Mouse (Mus musculus): ENCODE results near the gene Rgs10.

Rgs10 gene

DNA sequence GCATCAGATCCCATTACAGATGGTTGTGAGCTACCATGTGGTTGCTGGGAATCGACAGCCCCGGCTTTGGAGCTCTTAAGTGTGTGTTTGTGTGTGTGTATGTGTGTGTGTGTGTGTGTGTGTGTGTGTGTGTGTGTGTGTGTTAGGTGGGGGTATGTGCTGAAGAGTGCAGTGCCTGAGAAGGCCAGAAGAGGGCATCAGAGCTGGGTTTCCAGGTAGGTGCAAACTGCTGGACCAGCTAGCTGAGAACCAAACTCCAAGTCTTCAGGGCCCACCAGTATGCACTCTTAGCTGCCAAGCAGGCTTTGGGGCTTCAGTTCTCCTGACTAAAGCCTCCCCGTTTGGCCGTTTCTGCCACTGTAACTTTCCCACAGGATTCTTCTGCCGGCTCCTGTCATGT, 10.3 kb downstream of the Rgs10 start:
- no peak for DNase-seq

GRCm38 (mm10) chr7:128403988-128404387, 14.6 kb downstream of the Rgs10 start:
- DNase-seq: no peak

GRCm38 (mm10) chr7:128403586-128403985, 15.0 kb downstream of the Rgs10 start:
- DNase-seq: no peak

GRCm38 (mm10) chr7:128403128-128403527, 15.4 kb downstream of the Rgs10 start:
- no peak for DNase-seq

- DNase-seq: no peak
These were observed 16.0 kb downstream of the Rgs10 start for GRCm38 (mm10) chr7:128402577-128402976.

GRCm38 (mm10) chr7:128398664-128399063, 19.9 kb downstream of the Rgs10 start:
- DNase-seq: no peak

DNA sequence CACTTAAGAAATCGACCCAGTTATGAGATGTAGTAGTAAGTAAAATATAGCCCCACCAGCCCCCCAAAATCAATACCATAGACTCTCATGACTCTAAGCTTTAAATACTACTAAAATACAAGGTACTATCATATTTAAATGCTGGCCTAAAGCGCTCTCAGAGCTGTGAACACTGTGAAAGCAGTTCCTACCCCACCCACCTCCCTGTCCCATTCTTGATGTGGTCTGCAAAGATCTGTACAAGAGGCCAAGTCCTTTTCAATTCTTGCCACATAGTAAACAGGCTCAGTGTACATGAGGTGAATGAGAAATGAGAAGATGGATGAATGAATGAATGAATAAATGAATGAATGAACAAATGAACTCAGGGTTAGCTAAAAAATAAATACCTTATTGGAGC, 21.5 kb downstream of the Rgs10 start:
- DNase-seq: no peak

- no peak for DNase-seq
These were observed 24.8 kb downstream of the Rgs10 start for GRCm38 (mm10) chr7:128393756-128394155.

DNA sequence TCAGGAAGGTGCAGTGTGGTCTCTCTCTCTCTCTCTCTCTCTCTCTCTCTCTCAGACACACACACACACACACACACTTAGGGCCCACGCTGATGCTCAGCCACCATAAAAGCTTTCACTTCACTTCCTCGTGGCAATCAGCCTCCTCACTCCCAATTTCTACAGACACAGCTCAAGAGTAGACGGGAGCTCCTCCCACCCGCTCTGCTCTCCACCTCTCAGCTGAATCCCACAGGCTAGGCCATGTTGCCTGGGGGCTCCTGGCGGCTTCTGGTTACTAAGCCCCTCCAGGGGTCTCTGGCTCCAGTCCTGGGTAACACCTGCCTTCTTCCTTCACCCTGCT, 25.6 kb downstream of the Rgs10 start:
- no peak for DNase-seq

DNA sequence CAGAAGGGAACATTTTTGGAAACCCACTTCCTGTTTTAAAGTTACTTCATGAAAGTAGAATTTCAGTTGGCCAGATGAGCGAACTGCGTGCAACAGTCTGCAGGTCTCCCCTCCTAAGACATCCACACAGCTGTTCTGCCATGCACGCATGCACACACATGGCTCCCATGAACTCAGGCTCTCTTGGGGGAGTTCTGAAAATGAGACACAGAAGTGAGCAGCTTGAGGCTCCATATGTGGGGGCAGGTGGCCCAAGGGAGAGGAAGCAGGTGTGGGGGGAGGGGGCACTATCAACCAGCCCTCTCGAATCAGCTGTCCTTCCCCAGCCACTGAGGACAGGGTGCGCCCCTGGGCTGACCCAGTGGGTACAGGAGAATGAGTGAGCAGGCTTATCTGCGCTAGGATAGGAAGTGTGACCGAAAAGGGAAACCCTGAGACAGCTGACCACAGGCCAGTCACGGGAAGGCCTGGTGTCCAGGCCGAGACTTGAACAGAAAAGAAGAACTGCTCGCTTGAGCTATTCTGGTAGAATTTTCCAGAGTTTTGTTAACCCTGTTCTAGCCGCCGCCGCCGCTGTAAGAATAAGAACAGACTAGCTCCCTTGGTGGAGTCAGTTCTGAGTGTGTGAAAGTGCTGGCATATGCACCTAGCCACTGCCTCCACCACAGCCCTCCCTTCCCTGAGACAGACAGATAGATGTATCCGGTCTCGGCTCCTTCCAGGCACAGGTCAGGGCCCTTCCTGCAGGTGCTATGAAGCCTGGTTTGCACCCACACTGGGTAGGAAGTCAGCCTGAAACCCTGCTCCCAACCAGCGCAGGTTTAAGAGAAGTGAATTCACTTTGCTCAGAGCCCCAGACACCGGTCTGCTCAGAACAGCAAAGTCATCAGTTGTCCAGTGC, 26.2 kb downstream of the Rgs10 start:
- DNase-seq: no peak

- no peak for DNase-seq
These were observed 27.1 kb downstream of the Rgs10 start for GRCm38 (mm10) chr7:128391267-128392057.

GRCm38 (mm10) chr7:128388968-128389367, 29.6 kb downstream of the Rgs10 start:
- peak; percentile 22 for DNase-seq

GRCm38 (mm10) chr7:128383726-128384463, 34.7 kb downstream of the Rgs10 start:
- DNase-seq: no peak

GRCm38 (mm10) chr7:128383189-128383725, 35.3 kb downstream of the Rgs10 start:
- DNase-seq: no peak

- DNase-seq: no peak
These were observed 36.1 kb downstream of the Rgs10 start for GRCm38 (mm10) chr7:128382527-128382860.

- DNase-seq: no peak
These were observed 36.6 kb downstream of the Rgs10 start for GRCm38 (mm10) chr7:128381811-128382526.

GRCm38 (mm10) chr7:128381001-128381400, 37.6 kb downstream of the Rgs10 start:
- DNase-seq: no peak

GRCm38 (mm10) chr7:128379162-128379805, 39.3 kb downstream of the Rgs10 start:
- DNase-seq: no peak

GRCm38 (mm10) chr7:128376206-128376701, 42.3 kb downstream of the Rgs10 start:
- no peak for DNase-seq

GRCm38 (mm10) chr7:128374156-128374555, 44.4 kb downstream of the Rgs10 start:
- no peak for DNase-seq

DNA sequence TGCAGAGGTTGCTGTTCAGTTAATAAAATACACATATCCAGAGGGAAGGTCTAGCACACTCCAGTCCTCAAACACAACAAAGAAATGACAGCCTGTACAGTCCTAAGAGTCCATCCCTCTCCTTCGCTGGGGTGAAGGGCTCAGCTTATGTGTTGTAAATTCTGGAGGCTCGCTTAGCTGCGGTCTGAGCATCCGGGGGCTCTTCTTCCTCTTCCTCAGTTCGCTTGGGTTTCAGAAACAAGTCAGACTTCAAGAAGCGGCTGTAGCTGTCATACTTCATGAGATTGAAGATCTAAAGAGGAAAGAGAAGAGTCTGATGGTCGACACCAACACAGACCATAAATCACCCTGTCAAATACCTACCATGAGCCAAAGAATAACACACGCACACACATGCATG, 44.8 kb downstream of the Rgs10 start:
- no peak for DNase-seq

- DNase-seq: no peak
These were observed 46.2 kb downstream of the Rgs10 start for GRCm38 (mm10) chr7:128372331-128372730.
